Mouse (Mus musculus) heart, postnatal 0 days (tissue): ENCODE results near the gene Rmnd5b. TPM values are rescaled to one million over a fixed set of nuclear protein-coding genes. Genes with fewer than 3 reads are reported as not detected.

Experiments used
- ATAC-seq: fragments of 200-750 bp; cut with Nextera tagmentation; 2 replicates; pipeline ENCODE4 v1.8.0; 2017; ENCODE audit warnings: low read depth, moderate number of reproducible peaks, moderate library complexity; ENCODE audit not compliant: insufficient read depth
- DNase-seq: peaks from one replicate; pipeline ENCODE4 v3.0.0-alpha.2; 2016; ENCODE audit warnings: low spot score
- H3K27ac ChIP-seq: fragments of 300-500 bp; sonication (generic); 2 replicates; pipeline ENCODE4 v1.5.1; 2014; ENCODE audit warnings: low read depth, mild to moderate bottlenecking
- H3K27me3 ChIP-seq: fragments of 300-500 bp; sonication (generic); 2 replicates; pipeline ENCODE4 v1.6.1; 2014; ENCODE audit warnings: low read length, mixed read lengths; ENCODE audit not compliant: control insufficient read depth, insufficient read depth
- H3K36me3 ChIP-seq: fragments of 300-500 bp; sonication (generic); replicated peaks from 2 replicates; pipeline ENCODE4 v1.6.1; 2014; ENCODE audit warnings: low read length, mixed read lengths; ENCODE audit not compliant: control insufficient read depth, insufficient read depth
- H3K4me1 ChIP-seq: fragments of 300-500 bp; sonication (generic); 2 replicates; pipeline ENCODE4 v1.6.1; 2014; ENCODE audit warnings: antibody characterized with exemption; ENCODE audit not compliant: control insufficient read depth, insufficient read depth
- H3K4me2 ChIP-seq: fragments of 300-500 bp; sonication (generic); 2 replicates; pipeline ENCODE4 v1.6.1; 2014; ENCODE audit warnings: low read depth, mild to moderate bottlenecking, low read length, moderate library complexity
- H3K4me3 ChIP-seq: fragments of 300-500 bp; sonication (generic); 2 replicates; pipeline ENCODE4 v1.5.1; 2014; ENCODE audit warnings: low read depth, low read length
- H3K9ac ChIP-seq: fragments of 300-500 bp; sonication (generic); replicated peaks from 2 replicates; pipeline ENCODE4 v1.6.1; 2014; ENCODE audit warnings: low read depth, low read length, mixed read lengths
- H3K9me3 ChIP-seq: fragments of 300-500 bp; sonication (generic); replicated peaks from 2 replicates; pipeline ENCODE4 v1.6.1; 2016; ENCODE audit warnings: low read length; ENCODE audit not compliant: control insufficient read depth
- CTCF ChIP-seq: IDR thresholded peaks from 2 replicates; pipeline ENCODE4 v1.5.1; 2016; ENCODE audit warnings: antibody characterized with exemption, control low read depth, low read depth
- EP300 ChIP-seq: IDR thresholded peaks from 2 replicates; pipeline ENCODE4 v1.6.1; 2016; ENCODE audit warnings: antibody characterized with exemption, low read depth
- WGBS: fragments of 180-500 bp; shearing (Covaris S2); extraction: QIAGEN DNeasy Blood & Tissue Kit; methylation state at CpG from one replicate; pipeline ENCODE4 v1.1.7; 2014; 5-methylcytosine and 5-hydroxymethylcytosine counted together
- polyA plus RNA-seq: library from polyadenylated mRNA; unstranded; fragments of >200 nt; fragmentation: Nextera tagmentation; extraction: Ambion mirVana; gene quantifications from 2 replicates; pipeline ENCODE4 v1.2.1, GENCODE M21; 2015
- total RNA-seq: library from RNA; depleted of rRNA; stranded (reverse); fragments of >200 nt; gene quantifications from 2 replicates; pipeline ENCODE4 v1.2.3, GENCODE M21; 2014; ENCODE audit warnings: low replicate concordance

The Rmnd5b gene
- total and polyA plus RNA-seq, 2 experiments from 2014 or later, result 30.0 to 54.3 TPM

DNA sequence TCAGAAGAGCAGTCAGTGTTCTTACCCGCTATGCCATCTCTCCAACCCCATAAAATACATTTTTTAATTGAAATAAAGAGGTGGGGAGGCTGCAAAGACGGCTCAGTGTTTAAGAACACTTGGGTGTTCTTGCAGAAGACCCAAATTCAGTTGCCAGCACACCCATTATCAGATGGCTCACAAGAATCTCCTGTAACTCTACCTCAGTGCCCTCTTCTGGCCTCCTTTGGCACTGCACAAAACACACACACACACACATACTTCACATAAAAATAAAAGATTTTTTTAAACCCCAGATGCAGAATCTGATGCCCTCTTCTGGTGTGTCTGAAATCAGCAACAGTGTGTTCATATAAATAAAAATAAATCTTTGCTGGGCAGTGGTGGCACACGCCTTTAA lies 46.9 kb downstream of the Rmnd5b start:
- Histone ChIP-seq H3K4me1 (peaks cover 17% of the 10 kb centered on the region), H3K27ac (no peak overlapping the region), H3K27me3 (no peaks in the 10 kb centered on the region), H3K9me3 (no peaks in the 10 kb centered on the region), H3K4me3 (no peak overlapping the region), H3K4me2 (no peak overlapping the region), H3K36me3 (peaks cover 74% of the 10 kb centered on the region), H3K9ac (no peak overlapping the region)
- ATAC-seq, result no peak
- 98% methylated on average over 3 of the region's 3 CpGs for WGBS
- DNase-seq, result no peak
- TF ChIP-seq EP300 (no peak), CTCF (no peak)

- Histone ChIP-seq H3K4me3 (no peak overlapping the region), H3K9ac (no peak overlapping the region), H3K9me3 (no peaks in the 10 kb centered on the region), H3K4me2 (no peak overlapping the region), H3K27ac (no peak overlapping the region), H3K4me1 (peaks cover 25% of the 10 kb centered on the region), H3K36me3 (peaks cover 56% of the 10 kb centered on the region), H3K27me3 (no peaks in the 10 kb centered on the region)
- DNase-seq (no peak), ATAC-seq (no peak)
- WGBS, result 83% methylated on average over 1 of the region's 1 CpGs
- TF ChIP-seq CTCF (no peak), EP300 (no peak)
Measured at GRCm38 (mm10) chr11:51587059-51587458, 48.6 kb downstream of the Rmnd5b start.

DNA sequence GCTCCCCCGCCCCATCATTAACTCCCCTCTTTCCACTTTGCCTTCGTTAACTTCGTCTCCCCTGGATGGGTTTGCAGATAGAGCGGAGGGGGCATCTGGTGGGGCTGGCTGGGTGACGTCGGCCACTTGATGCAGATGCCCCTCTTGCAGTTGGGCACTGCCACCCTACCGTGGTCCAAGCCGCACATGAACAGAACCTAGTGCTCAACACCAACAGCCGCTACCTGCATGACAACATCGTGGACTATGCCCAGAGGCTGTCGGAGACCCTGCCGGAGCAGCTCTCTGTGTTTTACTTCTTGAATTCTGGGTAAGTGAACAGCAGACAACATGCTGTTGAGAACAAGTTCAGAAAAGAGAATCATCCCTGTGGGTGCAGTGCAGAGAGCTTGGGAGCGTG lies 49.3 kb downstream of the Rmnd5b start:
- 89% methylated on average over 13 of the region's 13 CpGs for WGBS
- Histone ChIP-seq H3K27ac (no peak overlapping the region), H3K27me3 (no peaks in the 10 kb centered on the region), H3K4me3 (no peak overlapping the region), H3K9me3 (no peaks in the 10 kb centered on the region), H3K4me2 (no peak overlapping the region), H3K4me1 (peaks cover 25% of the 10 kb centered on the region), H3K9ac (no peak overlapping the region), H3K36me3 (peaks cover 50% of the 10 kb centered on the region)
- no peak for TF ChIP-seq EP300
- TF ChIP-seq CTCF, result no peak
- no peak for DNase-seq
- ATAC-seq, result no peak

DNA sequence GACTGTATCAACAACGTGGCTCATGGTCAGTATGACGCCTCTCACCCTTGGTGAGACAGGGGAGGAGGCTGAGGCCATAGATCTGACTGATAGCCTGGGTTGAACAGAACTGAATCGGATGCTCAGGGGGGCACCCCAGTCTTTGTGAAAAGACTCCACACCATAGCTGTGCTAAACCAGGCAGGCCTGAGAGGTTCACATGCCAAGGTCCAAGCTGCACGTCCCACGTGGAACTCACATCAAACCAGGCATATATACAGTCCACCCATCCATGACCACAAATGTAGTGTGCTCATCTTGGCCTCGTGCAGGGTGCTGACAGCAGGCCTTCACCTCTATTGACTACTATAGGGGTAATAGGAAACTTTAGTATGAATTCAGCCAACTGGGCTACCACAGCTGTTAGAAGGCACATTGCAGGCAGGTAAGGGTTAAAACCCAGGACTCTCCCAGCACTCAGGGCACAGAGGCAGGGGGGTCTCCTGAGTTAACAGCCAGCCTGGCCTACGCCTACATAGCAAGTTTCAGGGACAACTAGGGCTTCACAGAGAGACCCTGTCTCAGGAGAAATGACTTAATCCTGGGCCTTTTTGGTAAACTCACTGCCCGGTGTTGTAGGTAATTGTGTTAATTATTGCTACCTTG lies 50.0 kb downstream of the Rmnd5b start:
- Histone ChIP-seq H3K4me2 (peak overlapping the region; percentile 82), H3K27me3 (no peaks in the 10 kb centered on the region), H3K36me3 (peaks cover 43% of the 10 kb centered on the region), H3K9me3 (no peaks in the 10 kb centered on the region), H3K4me3 (peak overlapping the region; percentile 78), H3K27ac (peak overlapping the region; percentile 92; the same call in 1 of the 2 replicates), H3K9ac (peak overlapping the region; percentile 82), H3K4me1 (peaks cover 25% of the 10 kb centered on the region)
- ATAC-seq (no peak), DNase-seq (no peak)
- TF ChIP-seq CTCF (no peak), EP300 (no peak)
- 55% methylated on average over 8 of the region's 8 CpGs for WGBS

DNA sequence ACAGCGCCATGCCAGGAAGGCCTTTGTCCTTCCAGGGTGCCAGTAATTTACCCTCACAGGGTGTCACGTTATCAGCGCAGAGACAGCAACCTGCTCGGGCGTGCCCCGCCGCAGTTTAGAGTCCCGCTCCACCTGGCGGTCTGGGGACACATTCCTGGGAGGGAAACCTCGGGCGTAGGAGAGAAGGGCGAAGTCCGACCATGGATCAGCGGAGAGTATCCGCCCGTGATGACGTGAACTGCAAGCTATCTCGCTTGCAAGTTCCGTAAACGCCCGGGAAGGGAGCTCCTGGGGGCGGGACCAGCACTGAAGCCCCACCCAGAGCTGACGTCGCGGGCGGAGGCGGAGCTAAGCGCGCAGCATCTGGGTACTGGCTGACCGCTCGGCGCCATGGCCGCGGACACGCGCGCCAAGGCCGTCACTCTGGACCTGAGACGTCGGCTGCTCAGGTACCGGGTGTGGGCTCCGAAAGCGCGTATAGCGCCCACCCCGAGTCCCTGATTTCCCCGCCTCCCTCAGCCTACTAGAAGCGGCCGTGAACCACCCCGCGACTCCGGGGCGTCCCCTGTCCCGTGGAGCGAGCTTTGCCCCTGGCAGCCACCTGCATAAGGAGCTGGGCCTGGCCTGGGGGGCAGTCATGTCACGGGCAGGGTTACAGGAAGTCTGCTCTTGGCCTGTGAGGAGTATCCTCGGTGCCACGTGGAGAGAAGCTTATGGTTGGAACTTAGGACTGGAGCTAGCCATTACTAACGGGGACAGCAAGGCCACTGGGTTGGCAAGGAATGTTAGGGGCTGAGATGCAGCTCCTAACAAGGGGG lies 51.1 kb downstream of the Rmnd5b start, which contains the start of gene Phykpl:
Gene Phykpl (plus strand): TSS at position 327 of the 818 bp plus-strand sequence.
- Histone ChIP-seq H3K9me3 (no peaks in the 10 kb centered on the region), H3K27me3 (no peaks in the 10 kb centered on the region), H3K9ac (peak within 1 kb of the TSS; percentile 82), H3K4me1 (peaks cover 25% of the 10 kb centered on the region), H3K4me2 (peak within 1 kb of the TSS; percentile 82), H3K36me3 (peaks cover 32% of the 10 kb centered on the region), H3K27ac (peak within 1 kb of the TSS; percentile 92), H3K4me3 (peak within 1 kb of the TSS; percentile 78)
- TF ChIP-seq EP300 (peak; percentile 38; the same call in 1 of the 2 replicates), CTCF (peak; percentile 37)
- ATAC-seq (peak; percentile 96), DNase-seq (peak; percentile 93)
- under 1% methylated on average over 59 of the region's 59 CpGs for WGBS
